Mouse (Mus musculus) hindbrain, embryonic 13.5 days (tissue): ENCODE results near the gene Aip. TPM values are rescaled to one million over a fixed set of nuclear protein-coding genes. Genes with fewer than 3 reads are reported as not detected.

ENCODE experiments used
- ATAC-seq: fragments of 200-750 bp; cut with Nextera tagmentation; 2 replicates; pipeline ENCODE4 v1.8.0; 2017; ENCODE audit warnings: moderate TSS enrichment; ENCODE audit not compliant: low FRiP score
- H3K27ac ChIP-seq: fragments of 300-500 bp; sonication (generic); 2 replicates; pipeline ENCODE4 v1.5.1; 2015; ENCODE audit warnings: inconsistent platforms, mild to moderate bottlenecking, moderate library complexity
- H3K27me3 ChIP-seq: fragments of 300-500 bp; sonication (generic); 2 replicates; pipeline ENCODE4 v1.6.1; 2015; ENCODE audit warnings: mild to moderate bottlenecking, inconsistent platforms
- H3K36me3 ChIP-seq: fragments of 300-500 bp; sonication (generic); 2 replicates; pipeline ENCODE4 v1.6.1; 2015; ENCODE audit warnings: mild to moderate bottlenecking, inconsistent platforms
- H3K4me1 ChIP-seq: fragments of 300-500 bp; sonication (generic); replicated peaks from 2 replicates; pipeline ENCODE4 v1.6.1; 2015; ENCODE audit warnings: inconsistent platforms
- H3K4me2 ChIP-seq: fragments of 300-500 bp; sonication (generic); 2 replicates; pipeline ENCODE4 v1.6.1; 2015; ENCODE audit warnings: inconsistent platforms, mild to moderate bottlenecking, moderate library complexity
- H3K4me3 ChIP-seq: fragments of 300-500 bp; sonication (generic); 2 replicates; pipeline ENCODE4 v1.5.1; 2015; ENCODE audit warnings: mild to moderate bottlenecking, inconsistent platforms
- H3K9ac ChIP-seq: fragments of 300-500 bp; sonication (generic); 2 replicates; pipeline ENCODE4 v1.6.1; 2015; ENCODE audit warnings: mild to moderate bottlenecking, inconsistent platforms
- H3K9me3 ChIP-seq: fragments of 300-500 bp; sonication (generic); 2 replicates; pipeline ENCODE4 v1.6.1; 2016; ENCODE audit warnings: inconsistent platforms
- WGBS: fragments of 180-500 bp; shearing (Covaris S2); methylation state at CpG from one replicate; pipeline ENCODE4 v1.1.7; 2015; 5-methylcytosine and 5-hydroxymethylcytosine counted together
- polyA plus RNA-seq: library from polyadenylated mRNA; unstranded; fragments of >200 nt; fragmentation: Nextera tagmentation; extraction: Ambion mirVana; gene quantifications from 2 replicates; pipeline ENCODE4 v1.2.1, GENCODE M21; 2015

Gene Aip
- polyA plus RNA-seq, 1 experiment from 2014 or later = 90.3 TPM

DNA sequence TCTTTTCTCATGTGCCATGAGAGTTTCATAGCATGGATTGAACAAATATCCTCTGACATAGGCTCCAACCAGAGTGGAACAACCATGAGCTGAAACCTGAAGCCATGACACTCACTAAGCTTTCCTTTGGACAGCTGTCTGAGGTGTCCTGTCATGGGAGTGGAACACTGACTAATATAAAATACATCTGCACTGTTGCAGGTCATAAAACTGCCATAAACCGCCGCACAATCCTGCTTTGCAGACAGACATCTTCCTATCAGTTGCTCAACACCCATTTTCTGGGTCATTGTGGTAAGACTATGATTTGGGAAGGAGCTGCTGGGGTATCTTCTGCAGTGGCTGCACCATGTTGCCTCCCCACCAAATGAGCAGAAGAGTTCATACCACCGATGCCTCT is 32.9 kb downstream of the Aip start:
- no peak for ATAC-seq
- Histone ChIP-seq H3K36me3 (no peaks in the 10 kb centered on the region), H3K27me3 (peaks cover 8% of the 10 kb centered on the region; the same call in 1 of the 2 replicates), H3K4me1 (peaks cover 13% of the 10 kb centered on the region), H3K9me3 (no peaks in the 10 kb centered on the region), H3K9ac (no peak overlapping the region), H3K4me2 (no peak overlapping the region), H3K4me3 (no peak overlapping the region), H3K27ac (no peak overlapping the region)
- 93% methylated on average over 3 of the region's 3 CpGs for WGBS

DNA sequence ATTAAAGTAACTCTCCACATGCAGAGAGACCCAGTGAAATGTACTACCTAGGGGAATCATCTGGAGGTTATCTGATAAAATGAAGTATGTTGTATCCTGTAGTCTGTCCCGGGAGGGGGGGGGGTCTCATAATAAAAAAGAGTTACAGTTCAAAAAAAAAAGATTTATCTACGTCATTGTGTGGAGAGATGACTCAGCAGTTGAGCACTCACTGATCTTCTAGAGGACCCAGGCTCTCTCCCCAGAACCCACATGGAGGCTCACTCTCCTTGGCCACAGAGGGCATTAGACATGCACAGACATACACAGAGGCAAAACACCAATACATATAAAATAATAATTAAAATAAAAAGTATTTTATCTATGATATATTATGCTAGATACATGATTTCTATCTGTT is 34.3 kb downstream of the Aip start:
- peaks cover 16% of the 10 kb centered on the region; the same call in 1 of the 2 replicates for H3K27me3 ChIP-seq
- no peak for ATAC-seq
- no peak overlapping the region for H3K27ac ChIP-seq
- H3K9ac ChIP-seq = no peak overlapping the region
- peaks cover 6% of the 10 kb centered on the region for H3K4me1 ChIP-seq
- H3K9me3 ChIP-seq = no peaks in the 10 kb centered on the region
- H3K4me3 ChIP-seq = no peak overlapping the region
- H3K4me2 ChIP-seq = no peak overlapping the region
- no peaks in the 10 kb centered on the region for H3K36me3 ChIP-seq
- WGBS = 68% methylated on average over 2 of the region's 2 CpGs

DNA sequence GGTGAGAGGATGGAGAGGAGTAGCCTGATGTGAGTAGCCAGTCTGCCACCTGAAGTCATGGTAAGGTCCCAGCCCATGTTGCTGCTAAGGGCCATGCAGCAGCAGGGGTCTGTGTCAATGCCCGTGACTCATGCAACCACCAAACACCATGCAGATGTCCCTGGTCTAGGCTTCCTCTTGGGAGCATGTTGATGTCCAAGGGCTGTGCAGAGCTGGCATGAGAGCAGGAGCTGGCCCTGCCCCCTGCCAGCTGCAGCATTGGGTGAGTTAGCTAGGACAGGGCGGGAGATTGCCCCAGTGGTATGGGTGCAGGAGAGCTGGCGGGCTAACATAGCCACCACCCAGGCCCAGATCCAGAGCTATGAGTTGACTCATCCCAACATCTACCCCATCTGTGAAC is 35.2 kb downstream of the Aip start:
- ATAC-seq = no peak
- Histone ChIP-seq H3K9me3 (no peaks in the 10 kb centered on the region), H3K27me3 (peaks cover 22% of the 10 kb centered on the region; the same call in 1 of the 2 replicates), H3K4me3 (no peak overlapping the region), H3K36me3 (no peaks in the 10 kb centered on the region), H3K27ac (no peak overlapping the region), H3K4me2 (no peak overlapping the region), H3K9ac (no peak overlapping the region), H3K4me1 (no peaks in the 10 kb centered on the region)
- WGBS = 91% methylated on average over 3 of the region's 3 CpGs

- H3K36me3 ChIP-seq = no peaks in the 10 kb centered on the region
- H3K9ac ChIP-seq = no peak overlapping the region
- no peak overlapping the region for H3K4me2 ChIP-seq
- no peak for ATAC-seq
- 75% methylated on average over 6 of the region's 6 CpGs for WGBS
- H3K4me3 ChIP-seq = no peak overlapping the region
- H3K9me3 ChIP-seq = no peaks in the 10 kb centered on the region
- H3K27ac ChIP-seq = no peak overlapping the region
- no peaks in the 10 kb centered on the region for H3K4me1 ChIP-seq
- peaks cover 26% of the 10 kb centered on the region; the same call in 1 of the 2 replicates for H3K27me3 ChIP-seq
These were observed 36.5 kb downstream of the Aip start for GRCm38 (mm10) chr19:4089128-4089527.

- Histone ChIP-seq H3K4me1 (no peaks in the 10 kb centered on the region), H3K27me3 (peaks cover 32% of the 10 kb centered on the region; the same call in 1 of the 2 replicates), H3K36me3 (no peaks in the 10 kb centered on the region), H3K4me2 (no peak overlapping the region), H3K9ac (no peak overlapping the region), H3K9me3 (no peaks in the 10 kb centered on the region), H3K4me3 (no peak overlapping the region), H3K27ac (no peak overlapping the region)
- no peak for ATAC-seq
- 69% methylated on average over 5 of the region's 5 CpGs for WGBS
These were observed 37.5 kb downstream of the Aip start for GRCm38 (mm10) chr19:4088146-4088545.

- Histone ChIP-seq H3K27ac (no peak overlapping the region), H3K9me3 (no peaks in the 10 kb centered on the region), H3K9ac (no peak overlapping the region), H3K36me3 (no peaks in the 10 kb centered on the region), H3K4me1 (no peaks in the 10 kb centered on the region), H3K4me3 (no peak overlapping the region), H3K27me3 (peaks cover 32% of the 10 kb centered on the region; the same call in 1 of the 2 replicates), H3K4me2 (no peak overlapping the region)
- ATAC-seq = no peak
- 97% methylated on average over 5 of the region's 5 CpGs for WGBS
These were observed 38.6 kb downstream of the Aip start for GRCm38 (mm10) chr19:4087090-4087489.

DNA sequence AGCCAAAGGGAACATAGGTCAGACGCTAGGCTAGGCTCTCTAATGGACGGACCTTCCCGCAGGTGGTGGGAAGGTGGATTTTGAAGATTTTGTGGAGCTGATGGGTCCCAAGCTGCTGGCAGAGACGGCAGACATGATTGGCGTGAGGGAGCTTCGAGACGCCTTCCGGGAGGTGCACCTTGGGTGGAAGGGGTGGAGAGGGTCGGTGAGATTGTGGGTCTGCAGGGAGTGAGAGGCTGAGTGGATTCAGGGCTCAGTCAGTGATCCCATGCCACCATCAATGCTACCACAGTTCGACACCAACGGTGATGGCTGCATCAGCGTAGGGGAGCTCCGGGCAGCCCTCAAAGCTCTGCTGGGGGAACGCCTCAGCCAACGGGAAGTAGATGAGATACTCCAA is 39.5 kb downstream of the Aip start:
- H3K27me3 ChIP-seq = peaks cover 32% of the 10 kb centered on the region; the same call in 1 of the 2 replicates
- H3K4me3 ChIP-seq = no peak overlapping the region
- H3K4me1 ChIP-seq = no peaks in the 10 kb centered on the region
- no peak overlapping the region for H3K9ac ChIP-seq
- H3K36me3 ChIP-seq = no peaks in the 10 kb centered on the region
- H3K4me2 ChIP-seq = no peak overlapping the region
- H3K27ac ChIP-seq = no peak overlapping the region
- ATAC-seq = no peak
- H3K9me3 ChIP-seq = no peaks in the 10 kb centered on the region
- 92% methylated on average over 15 of the region's 15 CpGs for WGBS

- no peaks in the 10 kb centered on the region for H3K4me1 ChIP-seq
- ATAC-seq = no peak
- H3K36me3 ChIP-seq = no peaks in the 10 kb centered on the region
- no peak overlapping the region for H3K4me2 ChIP-seq
- no peaks in the 10 kb centered on the region for H3K9me3 ChIP-seq
- H3K4me3 ChIP-seq = no peak overlapping the region
- no peak overlapping the region for H3K27ac ChIP-seq
- WGBS = 83% methylated on average over 1 of the region's 1 CpGs
- peaks cover 32% of the 10 kb centered on the region; the same call in 1 of the 2 replicates for H3K27me3 ChIP-seq
- H3K9ac ChIP-seq = no peak overlapping the region
These were observed 40.7 kb downstream of the Aip start for GRCm38 (mm10) chr19:4084984-4085383.

DNA sequence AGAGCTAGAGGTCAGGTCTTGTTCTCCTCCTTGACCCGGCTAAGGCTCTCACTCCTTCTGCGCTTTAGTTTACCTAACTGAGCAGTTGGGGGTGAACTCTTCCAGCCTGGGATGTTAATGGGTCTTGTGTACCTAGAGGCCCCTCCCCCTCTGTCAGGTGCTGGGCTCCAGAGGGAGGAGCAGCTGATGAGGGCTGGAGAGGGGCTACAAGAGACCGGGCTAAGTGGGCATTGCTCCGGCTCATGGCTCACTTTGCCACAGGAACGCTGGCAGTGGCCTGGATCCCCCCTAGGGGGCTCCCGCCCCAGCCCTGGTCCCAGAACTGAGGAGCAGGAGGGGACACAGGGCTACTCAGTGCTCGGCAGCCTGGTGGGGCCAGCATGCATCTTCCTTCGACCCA is 41.8 kb downstream of the Aip start:
- 30% methylated on average over 8 of the region's 8 CpGs for WGBS
- H3K4me2 ChIP-seq = no peak overlapping the region
- H3K36me3 ChIP-seq = no peaks in the 10 kb centered on the region
- H3K4me3 ChIP-seq = no peak overlapping the region
- ATAC-seq = no peak
- peaks cover 24% of the 10 kb centered on the region; the same call in 1 of the 2 replicates for H3K27me3 ChIP-seq
- no peaks in the 10 kb centered on the region for H3K9me3 ChIP-seq
- H3K4me1 ChIP-seq = no peaks in the 10 kb centered on the region
- H3K9ac ChIP-seq = 0 out of 2 replicates have a peak overlapping the region, but pooled peaks have one; percentile 19
- H3K27ac ChIP-seq = no peak overlapping the region

DNA sequence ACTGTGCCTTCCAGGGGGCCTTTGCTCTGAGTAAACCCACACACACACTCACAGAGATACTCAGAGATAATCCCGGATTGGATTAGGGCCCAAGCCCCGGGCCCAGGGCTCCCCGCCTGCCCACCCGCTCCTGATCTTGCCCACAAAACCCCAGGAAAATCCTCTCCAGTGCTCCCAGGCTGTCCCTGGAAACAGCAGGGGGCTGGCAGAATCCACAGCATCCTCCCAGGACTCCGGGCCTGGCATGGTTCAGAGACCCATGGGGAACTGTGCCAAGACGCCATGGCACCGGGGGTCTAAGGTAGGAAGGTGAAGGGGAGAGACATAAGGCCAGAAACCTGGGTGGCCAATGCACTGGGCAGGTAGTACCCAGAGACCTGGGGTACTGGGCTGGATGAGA is 42.3 kb downstream of the Aip start:
- Histone ChIP-seq H3K36me3 (no peaks in the 10 kb centered on the region), H3K9me3 (no peaks in the 10 kb centered on the region), H3K27me3 (peaks cover 24% of the 10 kb centered on the region; the same call in 1 of the 2 replicates), H3K4me2 (no peak overlapping the region), H3K27ac (no peak overlapping the region), H3K4me1 (no peaks in the 10 kb centered on the region), H3K9ac (no peak overlapping the region), H3K4me3 (no peak overlapping the region)
- WGBS = 79% methylated on average over 7 of the region's 7 CpGs
- no peak for ATAC-seq

- no peak overlapping the region for H3K27ac ChIP-seq
- 83% methylated on average over 11 of the region's 11 CpGs for WGBS
- ATAC-seq = no peak
- no peaks in the 10 kb centered on the region for H3K36me3 ChIP-seq
- no peaks in the 10 kb centered on the region for H3K9me3 ChIP-seq
- H3K4me2 ChIP-seq = no peak overlapping the region
- peaks cover 24% of the 10 kb centered on the region; the same call in 1 of the 2 replicates for H3K27me3 ChIP-seq
- H3K4me1 ChIP-seq = no peaks in the 10 kb centered on the region
- no peak overlapping the region for H3K4me3 ChIP-seq
- no peak overlapping the region for H3K9ac ChIP-seq
These were observed 43.3 kb downstream of the Aip start for GRCm38 (mm10) chr19:4082219-4082965.

DNA sequence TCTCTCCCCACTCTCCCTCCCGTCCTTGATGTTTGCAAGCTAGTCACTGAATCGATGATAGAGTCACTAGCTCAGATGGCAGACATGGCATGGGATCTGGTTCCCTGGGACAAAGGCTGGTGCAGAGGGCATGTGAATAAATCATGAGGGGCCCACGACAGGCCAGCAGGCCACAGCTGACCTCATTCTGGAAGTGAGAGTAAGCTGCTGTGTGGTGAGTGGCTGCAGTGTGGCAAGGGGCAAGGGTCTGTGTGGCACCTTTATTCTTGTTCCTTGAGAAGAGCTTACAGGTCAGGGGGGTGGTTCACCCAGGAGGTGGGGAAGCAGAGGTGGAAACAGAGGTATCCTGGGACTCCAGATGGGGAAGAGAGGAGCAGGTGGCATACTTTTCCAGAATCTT is 44.3 kb downstream of the Aip start, which contains the start of gene Cabp2:
Gene Cabp2 (plus strand): TSS at position 185 of the 400 bp plus-strand sequence.
- Histone ChIP-seq H3K9me3 (no peaks in the 10 kb centered on the region), H3K4me3 (no peak within 1 kb of the TSS), H3K36me3 (no peaks in the 10 kb centered on the region), H3K27me3 (peaks cover 16% of the 10 kb centered on the region; the same call in 1 of the 2 replicates), H3K4me2 (no peak within 1 kb of the TSS), H3K4me1 (no peaks in the 10 kb centered on the region), H3K9ac (no peak within 1 kb of the TSS), H3K27ac (no peak within 1 kb of the TSS)
- ATAC-seq = no peak
- WGBS = 52% methylated on average over 3 of the region's 3 CpGs

DNA sequence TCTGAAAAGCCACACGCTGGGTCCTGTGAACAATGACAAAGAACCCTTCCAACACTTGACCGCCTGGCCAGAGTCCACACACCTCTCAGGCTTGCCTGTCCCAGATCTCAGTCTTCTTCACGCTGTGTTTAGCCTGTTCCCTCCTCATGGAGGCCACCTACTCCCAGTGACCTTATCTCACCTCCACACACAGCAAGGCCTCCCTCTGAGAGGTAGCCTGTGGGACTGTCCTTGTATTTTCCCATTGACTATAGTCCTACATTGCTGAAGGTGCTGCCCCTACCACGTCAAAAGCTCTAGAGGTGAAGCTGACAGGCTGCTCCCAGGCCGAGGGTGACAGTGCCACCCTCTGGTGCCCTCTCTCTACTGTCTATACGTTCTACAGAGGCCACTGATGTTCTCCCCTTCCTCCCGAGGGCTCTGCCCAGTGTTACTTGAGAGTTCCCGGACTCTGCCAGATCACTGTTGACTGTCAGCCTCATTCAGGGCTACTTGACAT is 45.1 kb downstream of the Aip start:
- Histone ChIP-seq H3K27me3 (peaks cover 11% of the 10 kb centered on the region; the same call in 1 of the 2 replicates), H3K9ac (no peak overlapping the region), H3K4me1 (no peaks in the 10 kb centered on the region), H3K27ac (no peak overlapping the region), H3K4me3 (no peak overlapping the region), H3K36me3 (no peaks in the 10 kb centered on the region), H3K4me2 (no peak overlapping the region), H3K9me3 (no peaks in the 10 kb centered on the region)
- 71% methylated on average over 8 of the region's 8 CpGs for WGBS
- no peak for ATAC-seq
